Mouse (Mus musculus) MEL (cell line): ENCODE results near the gene C87499.

Source experiments
- CTCF ChIP-seq, 3 experiments: IDR thresholded peaks in 2 of 3; conservative IDR thresholded peaks in 1 of 3; 2 replicates each; pipeline ENCODE4 v1.5.1; 2011 to 2012; ENCODE audit warnings: low read length in 3 of 3, low read depth in 2 of 3, mild to moderate bottlenecking in 2 of 3, improper control_type of control experiment in 1 of 3, inconsistent platforms in 1 of 3, mixed read lengths in 1 of 3, moderate library complexity in 1 of 3; ENCODE audit not compliant: control insufficient read depth in 1 of 3, insufficient read depth in 1 of 3, poor library complexity in 1 of 3, severe bottlenecking in 1 of 3
- GATA1 ChIP-seq: IDR thresholded peaks from 2 replicates; pipeline ENCODE4 v1.6.1; 2011; ENCODE audit warnings: low read depth, low read length, improper control_type of control experiment
- MAFK ChIP-seq: IDR thresholded peaks from 2 replicates; pipeline ENCODE4 v1.6.1; 2011; ENCODE audit warnings: low read depth, mild to moderate bottlenecking, low read length, improper control_type of control experiment, borderline replicate concordance
- MXI1 ChIP-seq: IDR thresholded peaks from 2 replicates; pipeline ENCODE4 v1.6.1; 2011; ENCODE audit warnings: mild to moderate bottlenecking, low read depth, low read length, improper control_type of control experiment
- POLR2A ChIP-seq, 2 experiments: IDR thresholded peaks; 2 replicates each; pipeline ENCODE4 v1.6.1; 2011 to 2012; ENCODE audit warnings: low read length in 2 of 2, mild to moderate bottlenecking in 2 of 2, control low read depth in 1 of 2, improper control_type of control experiment in 1 of 2, low read depth in 1 of 2, moderate library complexity in 1 of 2; ENCODE audit not compliant: control insufficient read depth in 1 of 2, insufficient read depth in 1 of 2, poor library complexity in 1 of 2
- USF2 ChIP-seq, 2 experiments: IDR thresholded peaks; 2 replicates each; pipeline ENCODE4 v1.6.1; 2011 to 2012; ENCODE audit warnings: improper control_type of control experiment in 2 of 2, low read length in 2 of 2, borderline replicate concordance in 1 of 2, inconsistent platforms in 1 of 2, low read depth in 1 of 2, mild to moderate bottlenecking in 1 of 2; ENCODE audit not compliant: insufficient read depth in 1 of 2

GRCm38 (mm10) chr4:88683812-88684211 lies 49.6 kb upstream of the C87499 start, which contains the start of gene Ifna2:
- TF ChIP-seq USF2 (IDR thresholded peaks at IDR 0.05; ENCODE audit: borderline replicate concordance in 1 of 2, insufficient read depth in 1 of 2, low read depth in 1 of 2, low read length in 2 of 2) (no peak), CTCF (IDR thresholded peaks at IDR 0.05 in 2 of 3, conservative IDR thresholded peaks at IDR 0.05 in 1 of 3; ENCODE audit: control insufficient read depth in 1 of 3, insufficient read depth in 1 of 3, low read depth in 2 of 3, low read length in 3 of 3, poor library complexity in 1 of 3, severe bottlenecking in 1 of 3) (no peak), GATA1 (no peak), MXI1 (no peak), MAFK (no peak), POLR2A (IDR thresholded peaks at IDR 0.05; ENCODE audit: control insufficient read depth in 1 of 2, insufficient read depth in 1 of 2, low read depth in 1 of 2, low read length in 2 of 2, poor library complexity in 1 of 2) (no peak)
